Mouse (Mus musculus) cerebellum, adult 2 months (tissue): ENCODE measurements around the gene Gm2310.

Source experiments
- CTCF ChIP-seq: fragments of 200-500 bp; IDR thresholded peaks from 2 replicates; pipeline ENCODE4 v1.5.1; 2011; ENCODE audit warnings: low read depth, mild to moderate bottlenecking, control low read depth, low read length, moderate library complexity, borderline replicate concordance; ENCODE audit not compliant: insufficient read depth
- POLR2A ChIP-seq: fragments of 200-500 bp; IDR thresholded peaks from 2 replicates; pipeline ENCODE4 v1.6.1; 2011; ENCODE audit warnings: low read length, control low read depth, borderline replicate concordance; ENCODE audit not compliant: insufficient read depth

DNA sequence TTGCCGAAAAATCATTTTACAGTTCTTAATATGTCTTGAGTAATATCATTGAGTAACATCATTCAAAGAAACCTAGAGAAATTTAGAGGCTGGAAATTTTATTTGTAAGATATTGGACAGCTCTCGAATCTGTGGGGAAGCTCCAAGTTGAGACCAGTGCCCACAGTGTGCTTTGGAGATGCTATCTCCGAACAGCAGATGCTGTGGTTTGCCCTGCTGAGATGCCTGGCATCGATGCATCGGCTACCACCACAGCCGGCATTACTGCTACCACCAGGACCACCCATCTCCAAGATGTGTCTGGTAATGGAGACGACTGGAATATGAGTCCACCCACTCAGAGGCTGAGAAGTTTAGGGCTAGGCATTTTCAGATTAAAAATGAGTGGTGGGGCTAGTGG is 43.0 kb upstream of the Gm2310 start:
- TF ChIP-seq POLR2A (no peak), CTCF (no peak)
